Mouse (Mus musculus) ES-Bruce4 (cell line): ENCODE measurements around the gene Cacna2d2. TPM values are rescaled to one million over a fixed set of nuclear protein-coding genes. Genes with fewer than 3 reads are reported as not detected.

Experiments used
- H3K27ac ChIP-seq: 2 replicates; pipeline ENCODE4 v1.5.1; 2012; ENCODE audit warnings: low read length, inconsistent platforms; ENCODE audit not compliant: insufficient read depth
- H3K27me3 ChIP-seq: 2 replicates; pipeline ENCODE4 v1.6.1; 2012; ENCODE audit warnings: mild to moderate bottlenecking, low read length, inconsistent platforms; ENCODE audit not compliant: control insufficient read depth, poor library complexity, insufficient read depth, severe bottlenecking
- H3K36me3 ChIP-seq: 2 replicates; pipeline ENCODE4 v1.6.1; 2012; ENCODE audit warnings: inconsistent platforms, mild to moderate bottlenecking, low read length, moderate library complexity; ENCODE audit not compliant: control insufficient read depth, poor library complexity, insufficient read depth, severe bottlenecking
- H3K4me1 ChIP-seq: one replicate; pipeline ENCODE4 v1.8.1; 2011; ENCODE audit warnings: low read length; ENCODE audit not compliant: control insufficient read depth, insufficient read depth
- H3K4me3 ChIP-seq: 2 replicates; pipeline ENCODE4 v1.5.1; 2011; ENCODE audit warnings: low read depth, mild to moderate bottlenecking, low read length
- H3K9ac ChIP-seq: 2 replicates; pipeline ENCODE4 v1.6.1; 2012; ENCODE audit warnings: low read depth, mild to moderate bottlenecking, inconsistent platforms; ENCODE audit not compliant: poor library complexity, severe bottlenecking
- H3K9me3 ChIP-seq: replicated peaks from 2 replicates; pipeline ENCODE4 v1.6.1; 2012; ENCODE audit warnings: mild to moderate bottlenecking, low read length, inconsistent platforms; ENCODE audit not compliant: control insufficient read depth, poor library complexity, insufficient read depth, severe bottlenecking
- CTCF ChIP-seq: IDR thresholded peaks from one replicate; pipeline ENCODE4 v1.8.1; 2011; ENCODE audit warnings: low read depth, low read length
- EP300 ChIP-seq: IDR thresholded peaks from 2 replicates; pipeline ENCODE4 v1.6.1; 2011; ENCODE audit warnings: low read depth, low read length; ENCODE audit not compliant: insufficient read depth
- POLR2A ChIP-seq: IDR thresholded peaks from one replicate; pipeline ENCODE4 v1.8.1; 2011; ENCODE audit warnings: low read length; ENCODE audit not compliant: insufficient read depth
- polyA plus RNA-seq: library from polyadenylated mRNA; stranded (reverse); fragments of >200 nt; gene quantifications from 2 replicates; pipeline ENCODE4 v1.2.4, GENCODE M21; 2011; ENCODE audit warnings: low read depth; ENCODE audit not compliant: missing spikeins, insufficient read depth, insufficient read length

Gene Cacna2d2
- polyA plus RNA-seq, 1 experiment, result 3.2 TPM

DNA sequence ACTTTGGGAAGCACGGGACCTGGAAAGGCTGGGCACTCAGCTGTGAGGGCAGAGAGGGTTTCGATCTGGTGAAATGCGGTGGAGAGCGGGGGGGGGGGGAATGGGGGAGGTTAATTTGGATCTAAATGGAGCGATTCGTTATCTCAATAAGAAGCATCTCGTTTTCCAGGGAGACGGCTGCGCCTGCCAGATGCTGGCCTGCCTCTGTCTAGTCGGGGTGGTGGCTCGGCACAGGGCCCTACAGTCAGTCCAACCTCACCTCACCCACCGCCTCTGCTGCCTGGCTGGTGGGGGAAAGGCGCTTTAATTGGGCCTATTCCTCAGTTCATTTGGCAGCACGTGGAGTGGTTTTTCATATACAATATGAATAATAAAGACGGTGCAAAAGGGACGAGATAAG is 81.9 kb downstream of the Cacna2d2 start:
- H3K27ac ChIP-seq, result no peak overlapping the region
- peaks cover 2% of the 10 kb centered on the region for H3K4me1 ChIP-seq
- no peaks in the 10 kb centered on the region for H3K9me3 ChIP-seq
- TF ChIP-seq POLR2A, result no peak
- TF ChIP-seq CTCF, result no peak
- no peak for TF ChIP-seq EP300
- no peaks in the 10 kb centered on the region for H3K27me3 ChIP-seq
- H3K4me3 ChIP-seq, result no peak overlapping the region
- H3K36me3 ChIP-seq, result no peaks in the 10 kb centered on the region
- H3K9ac ChIP-seq, result 0 out of 2 replicates have a peak overlapping the region, but pooled peaks have one; percentile 9

DNA sequence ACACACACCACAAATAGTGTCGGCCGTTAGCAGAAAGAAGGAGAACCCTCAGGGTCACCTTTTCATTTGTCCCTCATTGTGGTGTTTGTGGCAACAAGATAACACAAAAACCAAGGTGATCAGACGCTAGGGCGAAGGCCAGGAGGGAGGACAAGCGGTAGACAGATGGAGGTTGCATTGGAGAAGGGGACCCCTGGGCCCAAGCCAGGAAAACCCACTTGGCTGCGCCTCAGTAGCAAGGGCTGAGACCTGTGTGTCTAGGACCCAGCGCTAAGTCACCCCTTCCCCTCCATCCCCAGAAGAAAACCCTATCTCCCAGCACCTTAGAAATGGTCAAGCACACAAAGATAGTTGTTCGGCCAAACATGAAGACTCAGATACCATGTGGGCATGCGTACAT is 82.6 kb downstream of the Cacna2d2 start:
- Histone ChIP-seq H3K4me3 (no peak overlapping the region), H3K27me3 (no peaks in the 10 kb centered on the region), H3K9ac (no peak overlapping the region), H3K27ac (no peak overlapping the region), H3K4me1 (peaks cover 2% of the 10 kb centered on the region), H3K36me3 (no peaks in the 10 kb centered on the region), H3K9me3 (no peaks in the 10 kb centered on the region)
- TF ChIP-seq CTCF (no peak), POLR2A (no peak)

DNA sequence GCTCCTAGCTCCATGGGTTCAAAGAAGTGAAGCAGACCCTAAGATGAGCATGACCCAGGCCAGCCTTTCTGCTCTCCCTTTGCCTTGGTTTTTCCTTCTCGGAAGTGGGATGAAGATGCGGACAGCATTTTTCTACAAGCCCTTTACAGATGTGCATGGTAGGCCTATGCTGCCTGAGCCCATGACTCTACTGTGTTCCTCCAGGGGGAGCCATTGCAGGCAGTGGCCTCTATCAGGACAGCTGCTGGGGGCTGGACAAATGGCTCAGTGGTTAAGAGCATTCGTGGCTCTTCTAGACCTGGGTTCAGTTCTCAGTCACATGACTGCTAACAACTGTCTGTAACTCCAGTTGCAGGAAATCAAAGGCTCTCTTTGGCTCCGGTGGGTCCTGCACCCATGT is 83.4 kb downstream of the Cacna2d2 start:
- TF ChIP-seq CTCF, result peak; percentile 55
- TF ChIP-seq POLR2A, result no peak
- Histone ChIP-seq H3K4me3 (no peak overlapping the region), H3K27me3 (no peaks in the 10 kb centered on the region), H3K9ac (no peak overlapping the region), H3K4me1 (peaks cover 2% of the 10 kb centered on the region), H3K9me3 (no peaks in the 10 kb centered on the region), H3K36me3 (no peaks in the 10 kb centered on the region), H3K27ac (no peak overlapping the region)

DNA sequence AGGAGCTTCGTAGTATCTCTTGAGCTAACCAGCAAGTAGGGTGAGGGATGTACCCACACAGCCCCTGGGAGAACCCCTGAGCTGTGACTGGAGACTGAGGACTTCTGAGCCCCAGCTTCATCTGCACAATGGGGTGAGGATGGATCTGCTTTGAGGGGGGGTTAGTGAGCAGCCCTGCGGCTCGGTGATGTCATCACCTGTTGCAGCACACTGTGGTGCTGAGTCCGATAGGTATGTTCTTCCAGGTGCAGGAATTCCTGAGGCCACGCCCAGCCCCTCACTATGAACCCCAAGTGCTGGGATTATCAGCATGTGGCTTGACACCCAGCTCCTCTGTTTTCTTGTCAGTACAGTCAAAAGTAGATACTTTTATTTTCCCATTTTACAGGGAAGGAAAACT is 84.3 kb downstream of the Cacna2d2 start:
- TF ChIP-seq CTCF (no peak), POLR2A (no peak), EP300 (no peak)
- Histone ChIP-seq H3K27me3 (no peaks in the 10 kb centered on the region), H3K27ac (no peak overlapping the region), H3K9me3 (no peaks in the 10 kb centered on the region), H3K36me3 (no peaks in the 10 kb centered on the region), H3K4me1 (peaks cover 2% of the 10 kb centered on the region), H3K4me3 (no peak overlapping the region), H3K9ac (no peak overlapping the region)

DNA sequence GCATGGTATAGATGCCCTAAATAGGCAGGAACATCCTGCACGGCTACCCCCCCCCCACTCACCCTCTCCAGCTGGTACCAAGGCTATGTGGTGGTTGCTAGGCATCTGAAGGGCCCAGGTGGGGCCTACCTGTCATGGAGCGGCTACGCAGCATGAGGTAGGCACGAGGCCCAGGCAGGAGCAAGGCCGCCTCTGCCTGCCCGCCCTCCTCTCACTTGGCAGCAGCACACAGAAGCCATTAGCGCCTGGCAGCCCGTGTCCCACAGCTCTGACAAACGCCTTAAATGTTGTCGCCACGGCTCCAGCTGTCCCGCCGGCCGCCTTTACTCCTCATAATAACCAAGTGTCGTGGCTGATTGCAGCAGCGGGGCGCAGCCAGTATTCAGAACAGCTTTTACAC is 84.9 kb downstream of the Cacna2d2 start:
- Histone ChIP-seq H3K36me3 (no peaks in the 10 kb centered on the region), H3K27ac (no peak overlapping the region), H3K9ac (no peak overlapping the region), H3K4me1 (peaks cover 2% of the 10 kb centered on the region), H3K9me3 (no peaks in the 10 kb centered on the region), H3K4me3 (no peak overlapping the region), H3K27me3 (no peaks in the 10 kb centered on the region)
- TF ChIP-seq CTCF (no peak), POLR2A (no peak), EP300 (no peak)

DNA sequence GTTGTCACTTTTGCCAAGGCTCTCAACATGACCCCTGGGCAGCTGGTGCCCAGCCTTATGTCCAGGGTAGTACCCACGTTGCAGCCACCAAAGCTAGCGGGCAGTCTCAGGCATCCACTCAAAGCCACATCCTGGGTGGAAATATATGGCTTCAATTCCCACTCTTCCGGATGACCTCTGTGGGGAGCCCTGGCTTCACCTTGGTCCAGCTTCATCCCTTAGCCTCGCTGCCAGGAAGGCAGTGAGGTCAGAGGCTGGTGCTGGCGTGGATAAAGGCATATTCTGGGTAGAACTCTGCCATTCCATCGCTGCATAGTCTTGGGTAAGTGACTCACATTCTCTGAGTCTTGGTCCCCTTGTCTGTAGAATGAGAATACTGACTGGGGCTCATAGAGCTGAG is 85.4 kb downstream of the Cacna2d2 start:
- Histone ChIP-seq H3K36me3 (no peaks in the 10 kb centered on the region), H3K27me3 (no peaks in the 10 kb centered on the region), H3K9ac (no peak overlapping the region), H3K9me3 (no peaks in the 10 kb centered on the region), H3K4me3 (no peak overlapping the region), H3K27ac (no peak overlapping the region), H3K4me1 (peaks cover 2% of the 10 kb centered on the region)
- TF ChIP-seq EP300 (no peak), CTCF (no peak), POLR2A (no peak)
